Mouse (Mus musculus): ENCODE data around the gene Cphx3.
"Not testable (repeated sequence)": the region's sequence is repeated elsewhere in the genome, so short reads cannot be mapped to it uniquely, and the experiment has no call there.

DNA sequence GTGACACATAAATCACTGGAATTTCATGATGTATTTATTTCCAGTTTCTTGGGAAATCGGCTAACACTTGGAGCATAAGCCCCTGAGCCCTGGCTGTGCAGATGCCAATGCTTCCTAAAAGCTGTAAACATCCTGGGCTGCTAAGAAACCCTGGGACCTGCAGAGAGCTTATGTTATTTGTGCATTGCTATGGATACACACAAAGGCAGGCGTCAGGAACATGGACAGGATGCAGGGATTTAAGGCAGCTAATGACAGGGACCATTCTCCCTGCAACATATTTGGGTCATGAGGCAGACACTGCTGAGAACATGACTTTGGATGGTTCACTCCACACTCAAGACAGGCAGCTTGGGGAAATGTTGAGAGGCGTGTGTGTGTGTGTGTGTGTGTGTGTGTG, 115.8 kb downstream of the Cphx3 start:
- not testable (repeated sequence) for TF ChIP-seq MAFK (IDR thresholded peaks at IDR 0.05; ENCODE audit: insufficient read depth, low read depth, low read length); CHD2 (IDR thresholded peaks at IDR 0.05; ENCODE audit: low read depth, low read length); ZC3H11A (IDR thresholded peaks at IDR 0.05; ENCODE audit: borderline replicate concordance, low read depth, low read length); ZNF384 (IDR thresholded peaks at IDR 0.05; ENCODE audit: low read depth, low read length); HCFC1 (IDR thresholded peaks at IDR 0.05; ENCODE audit: borderline replicate concordance, insufficient read depth, low read length)

All from ES-E14 (cell line).